Mouse (Mus musculus) lung, postnatal 10 days (tissue): ENCODE measurements around the gene Faap20.
A peak's percentile ranks its signal among the peaks of the same experiment; 100 is the strongest.
"Not testable (repeated sequence)": the region's sequence is repeated elsewhere in the genome, so short reads cannot be mapped to it uniquely, and the experiment has no call there.

Source experiments
- DNase-seq: peaks from one replicate; pipeline ENCODE4 v3.0.0; 2021

Gene Faap20

GRCm38 (mm10) chr4:155221599-155222551 lies 27.7 kb upstream of the Faap20 start:
- DNase-seq, result peak; percentile 82

GRCm38 (mm10) chr4:155222552-155222840 lies 27.1 kb upstream of the Faap20 start, which contains the start of gene Ski:
TSS of gene Ski (minus strand) at chr4:155222592.
- no peak for DNase-seq

GRCm38 (mm10) chr4:155222841-155223593 lies 26.6 kb upstream of the Faap20 start:
- DNase-seq, result peak; percentile 98

- DNase-seq, result no peak
Observed at GRCm38 (mm10) chr4:155223594-155224528, 25.7 kb upstream of the Faap20 start.

GRCm38 (mm10) chr4:155225918-155226317 lies 23.7 kb upstream of the Faap20 start:
- no peak for DNase-seq

GRCm38 (mm10) chr4:155227986-155228385 lies 21.6 kb upstream of the Faap20 start:
- DNase-seq, result no peak

- no peak for DNase-seq
Observed at GRCm38 (mm10) chr4:155228461-155228860, 21.1 kb upstream of the Faap20 start.

- DNase-seq, result peak; percentile 92
Observed at GRCm38 (mm10) chr4:155233878-155234277, 15.7 kb upstream of the Faap20 start.

GRCm38 (mm10) chr4:155234371-155235310 lies 15.0 kb upstream of the Faap20 start:
- peak; percentile 76 for DNase-seq

- DNase-seq, result peak; percentile 97
Observed at GRCm38 (mm10) chr4:155235311-155236119, 14.1 kb upstream of the Faap20 start.

GRCm38 (mm10) chr4:155236737-155237385 lies 12.7 kb upstream of the Faap20 start:
- DNase-seq, result peak; percentile 72

GRCm38 (mm10) chr4:155238276-155238675 lies 11.3 kb upstream of the Faap20 start:
- DNase-seq, result peak; percentile 83

- no peak for DNase-seq
Observed at GRCm38 (mm10) chr4:155239494-155239893, 10.1 kb upstream of the Faap20 start.

GRCm38 (mm10) chr4:155241789-155242188 lies 7.8 kb upstream of the Faap20 start:
- DNase-seq, result no peak

GRCm38 (mm10) chr4:155242292-155242691 lies 7.3 kb upstream of the Faap20 start:
- no peak for DNase-seq

GRCm38 (mm10) chr4:155243233-155243632 lies 6.4 kb upstream of the Faap20 start:
- no peak for DNase-seq

GRCm38 (mm10) chr4:155245770-155246492 lies 3.7 kb upstream of the Faap20 start:
- no peak for DNase-seq

GRCm38 (mm10) chr4:155246691-155247105 lies 2.9 kb upstream of the Faap20 start:
- DNase-seq, result peak; percentile 46

GRCm38 (mm10) chr4:155248054-155248453 lies 1.5 kb upstream of the Faap20 start:
- not testable (repeated sequence) for DNase-seq
